Mouse (Mus musculus): Measurements from ENCODE around the gene Rabl6.

Gene Rabl6

GRCm38 (mm10) chr2:25596765-25597510 lies 11.4 kb downstream of the Rabl6 start:
- DNase-seq (ENCODE audit: low spot score in 2 of 2): no peak

GRCm38 (mm10) chr2:25591863-25592262 lies 16.5 kb downstream of the Rabl6 start:
- no peak for DNase-seq (ENCODE audit: low spot score in 2 of 2)

GRCm38 (mm10) chr2:25588227-25588907 lies 20.0 kb downstream of the Rabl6 start:
- DNase-seq (ENCODE audit: low spot score in 2 of 2): no peak

- no peak for DNase-seq (ENCODE audit: low spot score in 2 of 2)
Measured at GRCm38 (mm10) chr2:25587290-25587689, 21.0 kb downstream of the Rabl6 start.

- DNase-seq (ENCODE audit: low spot score in 2 of 2): no peak
Measured at GRCm38 (mm10) chr2:25585601-25586000, 22.7 kb downstream of the Rabl6 start.

GRCm38 (mm10) chr2:25584856-25585255 lies 23.5 kb downstream of the Rabl6 start:
- no peak for DNase-seq (ENCODE audit: low spot score in 2 of 2)

- DNase-seq (ENCODE audit: low spot score in 2 of 2): no peak
Measured at GRCm38 (mm10) chr2:25584152-25584551, 24.2 kb downstream of the Rabl6 start.

GRCm38 (mm10) chr2:25583571-25583970 lies 24.8 kb downstream of the Rabl6 start:
- DNase-seq (ENCODE audit: low spot score in 2 of 2): no peak

- no peak for DNase-seq (ENCODE audit: low spot score in 2 of 2)
Measured at GRCm38 (mm10) chr2:25583120-25583481, 25.2 kb downstream of the Rabl6 start.

- DNase-seq (ENCODE audit: low spot score in 2 of 2): peak in 1 of 2 experiments; percentile 28
Measured at GRCm38 (mm10) chr2:25582466-25583119, 25.7 kb downstream of the Rabl6 start.

GRCm38 (mm10) chr2:25581901-25582301 lies 26.4 kb downstream of the Rabl6 start:
- DNase-seq (ENCODE audit: low spot score in 2 of 2): no peak

- DNase-seq (ENCODE audit: low spot score in 2 of 2): peak; percentile 66 to 69
Measured at GRCm38 (mm10) chr2:25581294-25581864, 26.9 kb downstream of the Rabl6 start, which contains the start of gene Ajm1. Gene Ajm1, minus strand, starts transcription at chr2:25581757.

GRCm38 (mm10) chr2:25580621-25581101 lies 27.7 kb downstream of the Rabl6 start:
- no peak for DNase-seq (ENCODE audit: low spot score in 2 of 2)

- peak; percentile 45 to 61 for DNase-seq (ENCODE audit: low spot score in 2 of 2)
Measured at GRCm38 (mm10) chr2:25579737-25580460, 28.4 kb downstream of the Rabl6 start.

- DNase-seq (ENCODE audit: low spot score in 2 of 2): no peak
Measured at GRCm38 (mm10) chr2:25578796-25579736, 29.3 kb downstream of the Rabl6 start.

- DNase-seq (ENCODE audit: low spot score in 2 of 2): no peak
Measured at GRCm38 (mm10) chr2:25577951-25578795, 30.1 kb downstream of the Rabl6 start.

- no peak for DNase-seq (ENCODE audit: low spot score in 2 of 2)
Measured at GRCm38 (mm10) chr2:25576965-25577891, 31.1 kb downstream of the Rabl6 start.
